Mouse (Mus musculus): ENCODE data around the gene Prkag3.
A peak's percentile ranks its signal among the peaks of the same experiment; 100 is the strongest.

Gene Prkag3

GRCm38 (mm10) chr1:74748643-74749271 lies at the start of gene Prkag3:
TSS of gene Prkag3 (minus strand) at chr1:74749221.
- peak; percentile 75 for DNase-seq

DNA sequence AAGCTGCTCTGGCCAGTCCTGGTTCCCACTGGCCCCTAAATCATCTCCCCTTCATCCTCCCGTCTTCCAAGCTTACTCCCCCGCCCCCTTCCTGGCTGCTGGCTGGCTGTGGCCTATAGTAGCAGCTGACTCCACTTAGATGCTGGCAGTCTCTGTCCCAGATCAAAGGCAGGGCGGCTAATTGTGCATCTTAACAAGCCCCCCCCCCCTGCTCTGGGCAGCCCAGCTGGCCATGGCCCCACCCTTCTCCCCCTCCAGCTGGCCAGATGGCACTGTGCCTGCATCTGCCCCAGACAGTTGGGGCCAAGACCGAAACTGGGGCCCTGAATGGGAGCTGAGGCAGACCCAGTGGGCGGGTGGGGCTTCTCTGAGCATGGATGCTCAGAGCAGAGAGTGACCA lies 48.4 kb upstream of the Prkag3 start:
- no peak for DNase-seq

- no peak for DNase-seq
These were observed 46.1 kb upstream of the Prkag3 start for GRCm38 (mm10) chr1:74795145-74795529.

DNA sequence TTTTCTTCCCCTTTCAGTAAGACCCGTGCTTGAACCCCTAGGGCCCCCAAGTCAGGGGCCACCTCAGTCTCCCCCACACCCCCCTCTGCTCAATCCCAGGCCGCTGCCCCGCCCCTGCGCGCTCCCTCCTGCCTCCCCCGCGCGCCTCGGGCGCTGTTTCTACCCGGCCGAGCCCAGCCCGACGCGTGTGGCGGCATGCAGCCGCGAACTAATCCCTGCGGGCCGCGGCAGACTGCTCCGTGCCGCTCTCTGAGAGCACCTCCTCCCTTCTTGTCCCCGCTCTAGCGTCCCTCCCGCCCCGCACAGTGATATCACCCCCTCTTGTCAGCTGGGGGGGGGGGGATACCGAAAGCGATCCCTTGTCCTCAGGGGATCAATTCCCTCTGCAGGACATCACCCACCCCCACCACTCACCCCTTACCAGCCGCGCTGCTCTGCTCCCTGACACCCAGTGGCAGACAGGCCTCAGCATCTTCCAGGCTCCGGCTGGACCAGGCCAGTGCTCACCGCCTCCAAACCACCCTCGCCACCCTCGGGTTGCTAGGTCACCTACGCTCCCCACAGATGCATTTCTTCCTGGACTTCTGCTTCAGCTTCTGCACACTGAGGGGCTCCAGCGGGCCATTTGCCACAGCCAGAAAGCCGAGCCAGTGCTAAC lies 45.6 kb upstream of the Prkag3 start:
- DNase-seq: no peak

- no peak for DNase-seq
These were observed 44.0 kb upstream of the Prkag3 start for GRCm38 (mm10) chr1:74792831-74793660.

DNA sequence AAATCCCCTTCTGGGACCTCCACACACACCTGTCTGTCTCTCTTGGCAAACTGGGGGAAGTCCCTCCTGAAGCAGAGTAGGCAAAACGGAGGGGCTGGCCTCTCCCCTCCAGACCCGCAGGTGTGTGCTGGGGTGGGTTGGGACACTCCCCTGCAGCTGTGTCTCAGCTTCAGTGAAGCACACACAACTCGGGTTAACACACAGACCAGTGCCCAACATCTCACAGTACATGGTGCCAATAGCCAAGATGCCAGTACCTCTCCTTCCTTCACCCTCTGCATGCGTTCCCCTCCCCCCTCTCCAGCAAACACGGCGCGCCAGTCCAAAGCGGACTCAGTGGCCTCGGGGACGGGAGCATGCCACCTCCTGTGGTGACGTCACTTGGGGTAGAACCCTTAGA lies 42.2 kb upstream of the Prkag3 start, which contains the start of gene Wnt10a:
TSS of gene Wnt10a (plus strand) at position 268 of the 400 bp plus-strand sequence.
- no peak for DNase-seq

DNA sequence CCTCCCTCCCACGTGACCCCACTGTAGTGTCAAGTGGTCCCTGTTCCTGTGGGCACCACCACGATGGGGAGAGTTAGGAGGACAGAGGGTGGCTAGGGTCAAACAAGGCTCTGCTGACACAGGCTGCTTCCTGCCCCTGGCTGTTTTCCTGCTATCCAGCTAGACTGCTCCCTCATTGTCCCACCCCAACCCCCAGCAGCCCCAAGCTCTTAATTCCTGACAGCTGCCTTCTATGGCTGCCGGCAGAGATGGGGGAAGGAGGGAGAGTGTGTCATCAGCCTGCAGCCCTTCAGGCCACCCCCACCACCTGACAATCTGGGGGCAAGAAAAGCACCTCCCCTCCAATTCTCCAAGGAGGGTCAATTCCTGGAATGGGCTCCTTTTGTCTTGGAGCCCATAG lies 41.1 kb upstream of the Prkag3 start:
- DNase-seq: no peak

DNA sequence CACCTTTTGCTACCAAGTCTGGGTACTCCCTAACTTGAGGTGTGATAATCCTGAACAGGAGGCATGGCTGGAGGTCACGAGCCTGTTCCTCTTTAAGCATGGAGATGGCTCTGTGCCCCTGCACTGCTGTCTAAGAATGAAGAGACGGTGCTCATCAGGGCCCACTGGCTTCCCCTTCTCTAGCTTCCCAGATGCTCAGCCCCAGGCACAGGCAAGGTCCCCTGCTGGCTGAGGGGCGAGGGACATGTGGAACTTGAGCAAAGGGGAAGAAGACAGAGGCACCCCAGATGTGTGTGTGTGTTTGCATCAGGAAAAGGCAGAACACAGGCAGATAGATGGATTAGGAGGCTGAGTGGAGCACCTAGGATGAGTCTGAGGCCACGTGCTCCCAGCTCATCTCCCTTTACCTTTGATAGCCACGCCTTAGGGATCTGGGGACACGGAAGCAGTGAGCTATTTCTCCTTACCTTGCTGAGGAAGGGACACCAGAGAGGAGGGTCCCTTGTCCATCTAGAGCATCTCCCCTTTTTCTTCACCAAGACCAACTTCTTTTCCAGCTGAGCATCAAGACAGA lies 39.7 kb upstream of the Prkag3 start:
- DNase-seq: no peak

GRCm38 (mm10) chr1:74787846-74788245 lies 38.8 kb upstream of the Prkag3 start:
- peak; percentile 90 for DNase-seq

DNA sequence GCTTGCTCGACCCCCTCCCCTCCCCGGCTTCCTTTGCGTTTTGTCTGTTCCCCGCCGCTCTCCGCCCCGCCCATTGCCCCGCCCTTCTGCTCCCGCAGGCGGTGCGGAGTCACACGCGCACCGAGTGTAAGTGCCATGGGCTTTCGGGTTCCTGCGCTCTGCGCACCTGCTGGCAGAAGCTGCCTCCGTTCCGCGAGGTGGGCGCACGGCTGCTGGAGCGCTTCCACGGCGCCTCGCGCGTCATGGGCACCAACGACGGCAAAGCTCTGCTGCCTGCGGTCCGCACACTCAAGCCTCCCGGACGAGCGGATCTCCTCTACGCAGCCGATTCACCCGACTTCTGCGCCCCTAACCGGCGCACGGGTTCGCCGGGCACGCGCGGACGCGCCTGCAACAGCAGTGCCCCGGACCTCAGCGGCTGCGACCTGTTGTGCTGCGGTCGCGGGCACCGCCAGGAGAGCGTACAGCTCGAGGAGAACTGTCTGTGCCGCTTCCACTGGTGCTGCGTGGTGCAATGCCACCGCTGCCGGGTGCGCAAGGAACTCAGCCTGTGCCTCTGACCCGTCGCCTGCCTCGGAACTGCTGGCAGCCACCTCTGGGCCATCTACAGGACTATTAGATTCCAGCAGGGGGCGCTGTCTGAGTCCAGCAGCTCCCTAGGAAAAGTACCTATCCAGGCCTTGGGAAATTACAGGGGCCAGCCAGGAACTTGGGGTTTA lies 35.2 kb upstream of the Prkag3 start:
- DNase-seq: peak; percentile 71

- DNase-seq: no peak
These were observed 34.5 kb upstream of the Prkag3 start for GRCm38 (mm10) chr1:74783554-74783953.

GRCm38 (mm10) chr1:74782045-74782444 lies 33.0 kb upstream of the Prkag3 start:
- DNase-seq: no peak

- no peak for DNase-seq
These were observed 30.0 kb upstream of the Prkag3 start for GRCm38 (mm10) chr1:74778934-74779486.

DNA sequence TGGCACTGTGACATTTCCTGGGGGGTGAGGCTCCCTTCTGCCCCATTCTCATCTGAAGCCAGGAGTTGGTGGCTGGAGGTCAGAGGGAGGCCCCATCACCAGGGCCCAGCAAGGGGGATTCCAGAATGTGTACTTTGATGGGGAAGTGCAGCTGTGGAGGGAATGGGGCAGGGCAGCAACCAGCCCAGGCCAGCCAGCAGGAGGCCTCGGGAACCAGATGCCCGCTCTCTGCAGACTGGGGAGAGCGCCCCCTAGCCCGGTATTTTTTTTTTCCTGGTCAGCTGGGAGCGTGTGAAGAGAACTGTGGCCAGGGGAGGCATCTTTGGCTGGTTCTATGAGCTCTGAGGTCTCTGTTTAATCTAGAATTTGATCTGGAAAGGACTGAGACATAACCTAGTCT lies 26.8 kb upstream of the Prkag3 start:
- no peak for DNase-seq

- DNase-seq: no peak
These were observed 25.0 kb upstream of the Prkag3 start for GRCm38 (mm10) chr1:74774062-74774461.

- DNase-seq: peak; percentile 89
These were observed 24.1 kb upstream of the Prkag3 start for GRCm38 (mm10) chr1:74773136-74773535.

GRCm38 (mm10) chr1:74771931-74772620 lies 23.1 kb upstream of the Prkag3 start:
- DNase-seq: no peak

DNA sequence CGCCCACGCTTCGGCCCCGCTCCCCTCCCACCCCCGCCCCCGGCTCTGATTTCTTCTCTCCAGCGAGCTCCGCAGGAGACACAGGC lies 22.7 kb upstream of the Prkag3 start, which contains the start of gene Wnt6:
TSS of gene Wnt6 (plus strand) at position 48 of the 86 bp plus-strand sequence.
- no peak for DNase-seq

DNA sequence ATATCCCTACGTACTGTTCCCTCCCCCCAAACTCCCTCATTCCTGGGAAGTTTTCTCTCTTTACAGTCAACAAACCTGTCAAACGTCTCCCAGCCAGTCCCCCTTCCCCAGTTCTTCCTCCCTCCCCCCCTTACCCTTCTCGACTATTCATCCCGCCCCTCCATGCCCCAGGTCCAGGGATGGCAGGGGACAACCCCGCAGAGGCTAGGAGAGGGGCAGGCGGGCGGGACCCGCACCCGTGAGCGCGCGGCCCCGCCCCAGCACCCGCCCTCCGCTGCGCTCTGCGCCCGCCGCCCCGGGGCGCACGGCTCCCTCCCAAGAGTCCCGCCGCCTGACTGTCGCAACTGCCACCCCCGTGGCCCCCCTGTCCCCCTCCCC lies 22.4 kb upstream of the Prkag3 start:
- no peak for DNase-seq

DNA sequence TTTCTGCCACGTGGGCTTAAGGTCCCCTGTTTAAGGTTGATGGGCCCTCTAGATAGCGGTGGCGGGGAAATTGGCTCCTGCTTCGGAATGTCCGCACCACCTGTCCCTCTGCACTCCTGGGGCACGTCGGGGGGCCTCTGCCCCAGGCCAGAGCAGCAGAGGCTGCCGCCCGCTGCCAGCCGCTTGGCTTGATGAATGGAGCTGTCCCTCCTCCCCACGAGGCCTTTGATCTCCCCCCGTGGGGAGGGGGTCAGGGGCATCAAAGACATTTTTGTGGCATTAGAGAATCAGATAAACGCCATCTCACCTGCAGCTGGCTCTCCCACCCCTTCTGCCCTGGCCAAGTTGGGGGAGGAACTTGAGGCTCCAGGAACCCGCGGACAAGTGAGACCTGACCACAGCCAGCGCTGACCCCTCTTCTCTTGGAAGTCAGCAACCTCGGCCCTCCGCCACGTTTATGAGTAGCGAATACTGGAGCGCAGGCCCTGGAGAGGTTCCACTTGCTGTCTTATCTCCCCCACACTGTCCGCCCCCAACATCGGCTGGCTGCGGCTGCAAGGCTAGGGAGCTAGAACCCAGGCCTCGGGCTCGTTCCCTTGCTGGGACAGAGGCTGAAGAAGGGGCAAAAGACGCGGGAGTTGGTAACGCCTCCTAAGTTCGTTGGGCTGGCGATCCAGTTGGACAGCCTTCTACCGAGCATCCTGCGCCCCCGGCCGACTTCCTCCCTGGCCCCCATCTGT lies 21.9 kb upstream of the Prkag3 start:
- DNase-seq: no peak

- peak; percentile 82 for DNase-seq
These were observed 14.1 kb upstream of the Prkag3 start for GRCm38 (mm10) chr1:74763081-74763480.

DNA sequence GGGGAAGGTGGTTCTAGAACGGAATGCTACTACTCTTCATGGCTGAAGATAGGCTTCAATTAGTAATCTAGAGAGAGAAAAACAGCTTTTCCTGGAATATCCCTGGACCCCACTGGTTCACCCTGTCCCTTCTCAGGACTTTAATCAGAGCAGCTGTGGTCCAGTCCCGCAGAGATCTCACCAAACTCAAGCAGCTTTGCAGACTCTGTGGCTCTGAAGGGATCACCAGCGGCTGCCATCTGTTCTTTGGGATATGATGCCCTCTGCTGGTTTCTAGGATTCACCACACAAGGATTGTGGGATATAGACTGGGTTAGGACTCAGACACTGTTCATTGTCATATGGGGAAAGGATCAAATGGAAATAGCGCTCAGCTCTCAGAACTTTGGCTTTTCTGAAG lies 10.8 kb upstream of the Prkag3 start:
- DNase-seq: peak; percentile 73
